Mouse (Mus musculus): ENCODE results near the gene Abat.
A peak's percentile ranks its signal among the peaks of the same experiment; 100 is the strongest.

- TF ChIP-seq CTCF (IDR thresholded peaks at IDR 0.05; ENCODE audit: insufficient read depth, low read length) (no peak), POLR2A (IDR thresholded peaks at IDR 0.05; ENCODE audit: borderline replicate concordance, extremely low read depth, low read depth, low read length) (peak; percentile 43; the same call in 1 of the 2 replicates)
These were observed 154.0 kb downstream of the Abat start for GRCm38 (mm10) chr16:8667261-8667660.
